Mouse (Mus musculus) cerebellum, postnatal 10 days (tissue): ENCODE measurements at regions not wholly inside any gene's neighbourhood (a gene's known extent, or its start where the extent isn't known, plus 50 kb on each side); places are given as distances from the start of the nearest gene placed in this dataset.

Experiments
- DNase-seq, 2 experiments: peaks; one replicate each; pipeline ENCODE4 v3.0.0; 2021; ENCODE audit warnings: mixed read lengths in 2 of 2

GRCm38 (mm10) chr16:45033268-45033667, 59.9 kb upstream of the Ccdc80 start:
- DNase-seq: no peak

- DNase-seq: no peak
Observed at GRCm38 (mm10) chr16:45034401-45034800, 58.8 kb upstream of the Ccdc80 start.

GRCm38 (mm10) chr16:45036806-45037520, 56.2 kb upstream of the Ccdc80 start:
- DNase-seq: peak in 1 of 2 experiments; percentile 9

GRCm38 (mm10) chr16:45037521-45037888, 55.7 kb upstream of the Ccdc80 start:
- DNase-seq: no peak

GRCm38 (mm10) chr16:45038261-45039036, 54.8 kb upstream of the Ccdc80 start:
- no peak for DNase-seq
